Mouse (Mus musculus) MEL (cell line): Measurements from ENCODE around the gene Ebi3.

Source experiments
- CTCF ChIP-seq, 3 experiments: IDR thresholded peaks in 2 of 3; conservative IDR thresholded peaks in 1 of 3; 2 replicates each; pipeline ENCODE4 v1.5.1; 2011 to 2012; ENCODE audit warnings: low read length in 3 of 3, low read depth in 2 of 3, mild to moderate bottlenecking in 2 of 3, improper control_type of control experiment in 1 of 3, inconsistent platforms in 1 of 3, mixed read lengths in 1 of 3, moderate library complexity in 1 of 3; ENCODE audit not compliant: control insufficient read depth in 1 of 3, insufficient read depth in 1 of 3, poor library complexity in 1 of 3, severe bottlenecking in 1 of 3
- EP300 ChIP-seq, 2 experiments: IDR thresholded peaks; 2 replicates each; pipeline ENCODE4 v1.6.1; 2011; ENCODE audit warnings: improper control_type of control experiment in 2 of 2, low read length in 2 of 2, low read depth in 1 of 2, mild to moderate bottlenecking in 1 of 2
- JUND ChIP-seq: IDR thresholded peaks from 2 replicates; pipeline ENCODE4 v1.6.1; 2011; ENCODE audit warnings: low read depth, mild to moderate bottlenecking, improper control_type of control experiment, low read length
- POLR2AphosphoS5 ChIP-seq: IDR thresholded peaks from 2 replicates; pipeline ENCODE4 v1.6.1; 2012; ENCODE audit warnings: low read depth, borderline replicate concordance, mild to moderate bottlenecking, inconsistent platforms, low read length, moderate library complexity, mixed read lengths
- RAD21 ChIP-seq: IDR thresholded peaks from 2 replicates; pipeline ENCODE4 v1.6.1; 2011; ENCODE audit warnings: mild to moderate bottlenecking, low read depth, low read length, improper control_type of control experiment

- TF ChIP-seq JUND, result 0 out of 2 replicates have a peak, but pooled peaks have one; percentile 7
- no peak; the same call in 1 of the 2 replicates for TF ChIP-seq RAD21
- TF ChIP-seq CTCF (IDR thresholded peaks at IDR 0.05 in 2 of 3, conservative IDR thresholded peaks at IDR 0.05 in 1 of 3; ENCODE audit: control insufficient read depth in 1 of 3, insufficient read depth in 1 of 3, low read depth in 2 of 3, low read length in 3 of 3, poor library complexity in 1 of 3, severe bottlenecking in 1 of 3), result no peak
- TF ChIP-seq POLR2AphosphoS5, result no peak; the same call in 1 of the 2 replicates
- peak; percentile 93 to 94 for TF ChIP-seq EP300 (IDR thresholded peaks at IDR 0.05; ENCODE audit: low read depth in 1 of 2, low read length in 2 of 2)
These were observed 19.8 kb upstream of the Ebi3 start for GRCm38 (mm10) chr17:55932635-55933034.
